Mouse (Mus musculus) E14TG2a.4 (cell line): ENCODE measurements around the gene Pofut2.

ENCODE experiments used
- CTCF ChIP-seq: conservative IDR thresholded peaks from 2 replicates; pipeline ENCODE4 v1.5.1; 2014; ENCODE audit warnings: low read length
- POU5F1 ChIP-seq: IDR thresholded peaks from 2 replicates; pipeline ENCODE4 v1.6.1; 2014; ENCODE audit warnings: low read length, borderline replicate concordance

GRCm38 (mm10) chr10:77288639-77289195 lies 29.7 kb downstream of the Pofut2 start:
- TF ChIP-seq CTCF (no peak), POU5F1 (no peak)
